Mouse (Mus musculus) heart, embryonic 14.5 days (tissue): Measurements from ENCODE around the gene Arhgap6. TPM values are rescaled to one million over a fixed set of nuclear protein-coding genes. Genes with fewer than 3 reads are reported as not detected.
A peak's percentile ranks its signal among the peaks of the same experiment; 100 is the strongest.

ENCODE experiments used
- ATAC-seq: fragments of 200-750 bp; cut with Nextera tagmentation; 2 replicates; pipeline ENCODE4 v1.8.0; 2017; ENCODE audit warnings: low read depth, moderate TSS enrichment; ENCODE audit not compliant: insufficient number of reproducible peaks, insufficient read depth, low FRiP score
- H3K27ac ChIP-seq, 2 experiments: fragments of 200-500 bp in 1 of 2; fragments of 300-500 bp in 1 of 2; sonication (generic) in 1 of 2; replicated peaks in 1 of 2; 2 replicates each; pipeline ENCODE4 v1.5.1; 2012 to 2014; ENCODE audit warnings: low read depth in 2 of 2, low read length in 2 of 2, control low read depth in 1 of 2, mild to moderate bottlenecking in 1 of 2, mixed read lengths in 1 of 2; ENCODE audit not compliant: control insufficient read depth in 1 of 2, insufficient read depth in 1 of 2
- H3K27me3 ChIP-seq: fragments of 300-500 bp; sonication (generic); 2 replicates; pipeline ENCODE4 v1.6.1; 2014; ENCODE audit warnings: mild to moderate bottlenecking, low read length, control low read depth; ENCODE audit not compliant: control insufficient read depth, insufficient read depth
- H3K36me3 ChIP-seq: fragments of 300-500 bp; sonication (generic); 2 replicates; pipeline ENCODE4 v1.6.1; 2014; ENCODE audit warnings: mild to moderate bottlenecking, control low read depth, low read length, mixed read lengths; ENCODE audit not compliant: control insufficient read depth, insufficient read depth
- H3K4me1 ChIP-seq, 2 experiments: fragments of 200-500 bp in 1 of 2; fragments of 300-500 bp in 1 of 2; sonication (generic) in 1 of 2; 2 replicates each; pipeline ENCODE4 v1.6.1; 2012 to 2014; ENCODE audit warnings: low read length in 2 of 2, control low read depth in 1 of 2, mixed read lengths in 1 of 2; ENCODE audit not compliant: control insufficient read depth in 2 of 2, insufficient read depth in 2 of 2
- H3K4me2 ChIP-seq: fragments of 300-500 bp; sonication (generic); 2 replicates; pipeline ENCODE4 v1.6.1; 2014; ENCODE audit warnings: mild to moderate bottlenecking, low read length
- H3K4me3 ChIP-seq, 2 experiments: fragments of 200-500 bp in 1 of 2; fragments of 300-500 bp in 1 of 2; sonication (generic) in 1 of 2; 2 replicates each; pipeline ENCODE4 v1.5.1; 2012 to 2014; ENCODE audit warnings: low read length in 2 of 2, mild to moderate bottlenecking in 2 of 2, control low read depth in 1 of 2, low read depth in 1 of 2, moderate library complexity in 1 of 2; ENCODE audit not compliant: control insufficient read depth in 1 of 2, insufficient read depth in 1 of 2
- H3K9ac ChIP-seq: fragments of 300-500 bp; sonication (generic); 2 replicates; pipeline ENCODE4 v1.6.1; 2014; ENCODE audit warnings: mild to moderate bottlenecking, low read length
- H3K9me3 ChIP-seq: fragments of 300-500 bp; sonication (generic); 2 replicates; pipeline ENCODE4 v1.6.1; 2016; ENCODE audit warnings: low read length, control low read depth; ENCODE audit not compliant: control insufficient read depth
- WGBS: fragments of 180-500 bp; shearing (Covaris S2); extraction: QIAGEN DNeasy Blood & Tissue Kit; methylation state at CpG from one replicate; pipeline ENCODE4 v1.1.7; 2014; 5-methylcytosine and 5-hydroxymethylcytosine counted together
- polyA plus RNA-seq: library from polyadenylated mRNA; unstranded; fragments of >200 nt; fragmentation: Nextera tagmentation; extraction: Ambion mirVana; gene quantifications from 2 replicates; pipeline ENCODE4 v1.2.1, GENCODE M21; 2014

Gene Arhgap6
- polyA plus RNA-seq, 1 experiment from 2014 or later: 7.2 TPM

DNA sequence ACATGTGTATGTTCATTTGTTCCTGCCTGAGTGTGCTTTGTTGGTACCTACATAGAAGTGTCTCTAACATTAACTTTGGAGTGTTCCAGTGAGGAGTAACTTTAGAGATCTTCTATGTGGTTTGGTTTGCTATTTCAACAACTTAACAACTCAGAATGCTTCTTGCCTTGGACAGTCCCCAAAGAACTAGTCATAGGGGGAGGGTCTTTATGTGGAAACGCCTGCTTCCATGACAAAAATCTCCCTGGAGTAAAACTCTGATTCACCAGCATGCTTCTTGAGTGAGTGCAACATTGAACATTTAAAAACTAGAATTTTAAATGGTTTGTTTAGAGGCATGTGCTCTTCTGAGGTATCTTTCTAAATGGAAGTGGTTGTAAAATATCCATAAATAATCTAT, 212.2 kb downstream of the Arhgap6 start:
- H3K9me3 ChIP-seq: no peaks in the 10 kb centered on the region
- WGBS: 63% methylated on average over 1 of the region's 1 CpGs
- no peak overlapping the region for H3K4me2 ChIP-seq
- no peaks in the 10 kb centered on the region for H3K4me1 ChIP-seq
- H3K4me3 ChIP-seq: no peak overlapping the region
- H3K9ac ChIP-seq: no peak overlapping the region
- H3K27ac ChIP-seq: no peak overlapping the region
- H3K36me3 ChIP-seq: no peaks in the 10 kb centered on the region
- no peak for ATAC-seq
- H3K27me3 ChIP-seq: no peaks in the 10 kb centered on the region

GRCm38 (mm10) chrX:169012701-169013100, 217.8 kb downstream of the Arhgap6 start:
- Histone ChIP-seq H3K4me1 (no peaks in the 10 kb centered on the region), H3K9ac (no peak overlapping the region), H3K27ac (no peak overlapping the region), H3K27me3 (no peaks in the 10 kb centered on the region), H3K4me2 (no peak overlapping the region), H3K9me3 (no peaks in the 10 kb centered on the region), H3K4me3 (no peak overlapping the region), H3K36me3 (no peaks in the 10 kb centered on the region)
- no peak for ATAC-seq

DNA sequence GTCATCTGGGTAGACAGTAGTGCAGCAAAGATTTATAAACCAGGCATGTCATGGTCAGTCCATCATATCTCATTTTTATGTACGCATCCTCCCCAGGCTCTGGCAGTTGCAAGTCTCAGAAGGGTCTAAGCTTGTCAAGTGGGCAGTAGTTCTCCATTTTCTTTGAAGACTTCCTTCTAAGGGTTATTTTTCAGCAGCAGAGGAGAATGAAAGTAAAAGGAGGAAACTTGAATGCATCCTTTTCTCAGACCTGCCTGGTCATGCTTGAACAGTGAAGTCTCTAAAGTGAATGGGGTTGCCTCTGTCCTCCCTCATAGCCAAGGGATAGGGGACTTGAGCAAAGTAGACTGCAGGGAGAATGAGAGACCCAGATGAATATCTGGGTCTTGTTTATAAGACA, 239.5 kb downstream of the Arhgap6 start:
- H3K4me1 ChIP-seq: no peaks in the 10 kb centered on the region
- H3K27ac ChIP-seq: no peak overlapping the region
- no peaks in the 10 kb centered on the region for H3K27me3 ChIP-seq
- ATAC-seq: no peak
- H3K4me3 ChIP-seq: no peak overlapping the region
- H3K4me2 ChIP-seq: no peak overlapping the region
- H3K9ac ChIP-seq: no peak overlapping the region
- 96% methylated on average over 1 of the region's 1 CpGs for WGBS
- no peaks in the 10 kb centered on the region for H3K9me3 ChIP-seq
- H3K36me3 ChIP-seq: no peaks in the 10 kb centered on the region

DNA sequence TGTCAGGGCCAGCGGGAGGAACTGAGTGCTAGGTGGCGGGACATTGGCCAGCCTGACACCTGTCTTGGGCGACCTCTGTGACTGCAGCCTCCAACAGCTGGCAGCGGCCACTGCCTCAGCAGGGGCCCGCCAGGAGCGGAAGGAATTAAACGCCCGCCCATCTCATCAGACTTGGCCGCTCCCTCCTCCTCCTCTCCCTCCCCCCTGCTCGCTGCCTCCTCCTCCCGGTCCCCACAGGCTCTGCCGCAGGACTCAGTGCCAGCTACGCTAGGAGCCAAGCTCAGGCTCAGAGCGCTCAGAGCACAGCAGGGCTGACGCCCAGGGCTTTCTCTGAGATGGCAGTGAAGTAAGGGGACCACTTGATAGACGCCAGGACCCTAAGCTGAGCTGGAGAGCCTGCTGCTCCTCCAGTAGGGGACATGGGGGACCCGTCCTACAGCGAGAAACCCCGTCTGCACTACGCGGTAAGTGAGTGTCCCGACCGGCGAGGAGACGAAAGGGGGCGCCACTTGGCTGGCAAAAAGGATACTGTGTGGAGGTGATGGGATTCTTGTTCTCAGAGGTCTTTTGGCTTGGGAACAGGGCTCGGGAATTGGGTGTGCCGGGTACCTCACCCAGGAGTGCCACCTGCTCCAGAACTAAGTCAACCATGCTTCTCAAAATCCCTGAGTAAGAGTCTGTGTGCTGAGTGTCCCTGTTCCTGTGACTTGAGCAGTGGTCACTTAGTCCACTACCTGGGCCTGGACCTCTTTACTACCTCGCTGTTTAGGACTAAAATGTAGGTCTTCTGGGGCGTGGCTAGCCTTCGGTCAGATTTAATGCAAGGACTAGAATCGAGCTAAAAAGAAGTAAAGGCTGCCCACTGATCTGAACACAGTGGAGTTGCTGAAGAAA, 241.8 kb downstream of the Arhgap6 start:
- peak overlapping the region in 1 of 2 experiments; percentile 39; a peak in 1 of 4 replicates for H3K27ac ChIP-seq
- H3K9ac ChIP-seq: peak overlapping the region; percentile 58
- 22% methylated on average over 32 of the region's 32 CpGs for WGBS
- H3K4me1 ChIP-seq: no peaks in the 10 kb centered on the region
- peak overlapping the region; percentile 43 to 60 for H3K4me3 ChIP-seq
- no peaks in the 10 kb centered on the region for H3K27me3 ChIP-seq
- no peaks in the 10 kb centered on the region for H3K36me3 ChIP-seq
- peak; percentile 87 for ATAC-seq
- peak overlapping the region; percentile 60 for H3K4me2 ChIP-seq
- no peaks in the 10 kb centered on the region for H3K9me3 ChIP-seq

DNA sequence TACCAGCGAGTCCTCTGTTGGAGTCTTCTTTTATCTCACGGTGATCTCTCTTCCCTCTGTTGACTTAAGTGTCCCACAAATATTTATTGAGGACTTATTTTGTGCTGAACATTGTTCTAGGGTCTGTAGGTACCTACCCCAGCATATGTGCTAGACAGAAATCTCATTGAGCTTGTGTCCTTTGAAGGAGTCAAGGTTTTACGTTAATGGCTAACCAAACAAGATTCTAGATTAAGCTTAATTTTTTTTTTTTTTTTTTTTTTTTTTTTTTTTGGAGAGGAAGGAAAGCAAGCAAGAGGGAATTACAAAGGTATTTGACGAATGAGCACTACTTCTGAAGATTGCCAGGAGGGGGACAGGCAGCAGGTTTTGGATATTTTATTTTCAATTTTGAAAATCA, 242.5 kb downstream of the Arhgap6 start:
- Histone ChIP-seq H3K27ac (no peak overlapping the region), H3K27me3 (no peaks in the 10 kb centered on the region), H3K9me3 (no peaks in the 10 kb centered on the region), H3K4me1 (no peaks in the 10 kb centered on the region), H3K4me2 (peak overlapping the region; percentile 60), H3K4me3 (peak overlapping the region in 1 of 2 experiments; percentile 43; a peak in 2 of 4 replicates), H3K36me3 (no peaks in the 10 kb centered on the region), H3K9ac (no peak overlapping the region; the same call in 1 of the 2 replicates)
- ATAC-seq: no peak
- 59% methylated on average over 4 of the region's 4 CpGs for WGBS

- ATAC-seq: no peak
- H3K9me3 ChIP-seq: no peaks in the 10 kb centered on the region
Measured at GRCm38 (mm10) chrX:169043872-169044271, 249.0 kb downstream of the Arhgap6 start.

GRCm38 (mm10) chrX:169047595-169047994, 252.7 kb downstream of the Arhgap6 start:
- no peak overlapping the region for H3K4me2 ChIP-seq
- no peaks in the 10 kb centered on the region for H3K27me3 ChIP-seq
- no peak for ATAC-seq
- no peak overlapping the region for H3K4me3 ChIP-seq
- no peaks in the 10 kb centered on the region for H3K4me1 ChIP-seq
- no peak overlapping the region for H3K27ac ChIP-seq
- 44% methylated on average over 3 of the region's 3 CpGs for WGBS
- H3K9me3 ChIP-seq: no peaks in the 10 kb centered on the region
- no peak overlapping the region for H3K9ac ChIP-seq
- no peaks in the 10 kb centered on the region for H3K36me3 ChIP-seq

More at GRCm38 (mm10) chrX:169043872-169044271, 249.0 kb downstream of the Arhgap6 start:
- H3K36me3 ChIP-seq: no peaks in the 10 kb centered on the region
- H3K4me1 ChIP-seq: no peaks in the 10 kb centered on the region
- H3K27ac ChIP-seq: no peak overlapping the region
- no peaks in the 10 kb centered on the region for H3K27me3 ChIP-seq
- H3K9ac ChIP-seq: no peak overlapping the region
- H3K4me2 ChIP-seq: no peak overlapping the region
- WGBS: 63% methylated on average over 1 of the region's 1 CpGs
- no peak overlapping the region for H3K4me3 ChIP-seq
